Mouse (Mus musculus) thymus, postnatal 14 days (tissue): ENCODE measurements around the gene Prokr1.

Experiments
- DNase-seq: peaks from one replicate; pipeline ENCODE4 v3.0.0; 2021

Prokr1 gene

GRCm38 (mm10) chr6:87567686-87568593 lies 22.6 kb downstream of the Prokr1 start:
- DNase-seq, result no peak

- no peak for DNase-seq
These were observed 25.4 kb downstream of the Prokr1 start for GRCm38 (mm10) chr6:87565166-87565565.

GRCm38 (mm10) chr6:87564356-87564755 lies 26.2 kb downstream of the Prokr1 start:
- no peak for DNase-seq

DNA sequence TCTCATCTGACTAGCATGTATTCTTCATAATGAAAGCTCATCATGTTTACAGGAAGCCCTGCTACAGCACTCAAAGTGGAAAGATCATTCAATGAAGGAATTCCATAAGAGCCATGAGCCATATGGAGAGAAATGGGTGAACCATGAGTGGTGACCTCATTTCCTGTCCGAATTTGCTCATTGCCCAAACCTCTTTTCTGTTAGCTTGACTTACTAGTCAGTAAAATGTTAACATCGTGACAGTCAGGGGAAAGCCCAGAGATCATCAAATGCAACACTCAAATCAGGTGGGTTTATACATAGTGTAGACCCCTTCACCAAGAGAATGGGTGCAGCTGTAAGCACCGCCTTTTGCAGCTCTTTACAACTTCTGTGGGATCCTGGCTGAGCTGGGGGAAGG lies 36.8 kb downstream of the Prokr1 start:
- DNase-seq, result no peak

GRCm38 (mm10) chr6:87552054-87552807 lies 38.3 kb downstream of the Prokr1 start:
- DNase-seq, result peak; percentile 71

DNA sequence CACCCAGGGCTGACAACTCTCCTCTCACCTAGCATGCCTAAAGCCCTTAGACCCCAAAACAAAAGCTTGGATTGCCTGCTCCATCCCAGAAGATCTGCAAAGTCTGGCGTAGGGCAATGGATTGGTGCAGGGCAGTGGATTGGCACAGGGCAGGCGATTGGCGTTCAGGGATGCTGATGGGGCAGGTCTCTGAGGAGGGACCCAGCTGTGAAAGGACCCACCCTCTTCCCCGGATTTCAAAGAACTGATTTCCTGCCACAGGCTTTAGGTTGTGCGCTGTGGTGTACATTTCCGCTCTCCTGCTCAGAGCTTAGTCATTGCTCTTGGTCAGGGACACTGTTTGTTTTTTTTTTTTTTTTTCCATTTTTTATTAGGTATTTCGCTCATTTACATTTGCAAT lies 42.7 kb downstream of the Prokr1 start:
- peak; percentile 80 for DNase-seq

GRCm38 (mm10) chr6:87547431-87547830 lies 43.1 kb downstream of the Prokr1 start:
- no peak for DNase-seq

DNA sequence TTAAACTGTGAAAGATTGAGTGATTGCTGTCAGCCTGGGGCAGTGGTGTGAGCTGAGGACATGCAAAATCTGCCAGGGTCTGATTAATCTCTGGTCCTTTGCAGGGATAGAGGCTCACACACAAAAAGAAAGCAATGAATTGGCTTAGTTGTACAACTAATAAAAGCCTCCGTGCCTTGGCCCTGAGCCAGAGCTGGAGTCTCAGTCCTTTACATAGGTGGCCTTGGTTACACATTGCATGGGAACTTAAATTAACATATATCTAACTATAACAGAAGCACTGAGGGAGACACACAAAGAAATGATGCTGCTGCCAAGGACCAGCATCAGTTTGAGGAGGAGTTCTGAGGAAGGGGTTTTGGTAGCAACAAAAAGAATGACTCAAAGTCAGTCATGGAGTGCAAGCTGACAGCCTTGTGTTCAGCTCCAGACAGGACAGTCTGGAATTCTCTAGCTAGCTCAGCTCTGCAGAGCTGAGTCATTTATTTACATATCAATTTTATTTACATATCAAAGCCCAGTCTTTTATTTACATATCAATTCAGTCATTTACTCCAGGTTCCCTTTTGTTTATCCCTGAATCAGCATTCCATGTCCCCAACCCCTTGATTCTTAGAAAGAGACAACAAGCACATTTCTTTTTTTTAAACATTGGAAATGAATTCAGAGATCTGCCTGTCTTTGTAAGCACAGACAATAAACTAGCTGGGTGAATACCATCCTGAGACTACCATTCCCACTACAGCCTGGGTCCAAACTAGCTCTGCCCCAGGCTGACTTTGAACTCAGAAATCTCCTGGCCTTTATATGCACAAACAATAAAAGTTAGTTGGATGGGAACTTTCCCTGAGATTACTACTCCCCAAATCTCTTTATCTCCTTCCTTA lies 45.0 kb downstream of the Prokr1 start:
- DNase-seq, result no peak

- peak; percentile 90 for DNase-seq
These were observed 48.5 kb downstream of the Prokr1 start for GRCm38 (mm10) chr6:87542027-87542426.

DNA sequence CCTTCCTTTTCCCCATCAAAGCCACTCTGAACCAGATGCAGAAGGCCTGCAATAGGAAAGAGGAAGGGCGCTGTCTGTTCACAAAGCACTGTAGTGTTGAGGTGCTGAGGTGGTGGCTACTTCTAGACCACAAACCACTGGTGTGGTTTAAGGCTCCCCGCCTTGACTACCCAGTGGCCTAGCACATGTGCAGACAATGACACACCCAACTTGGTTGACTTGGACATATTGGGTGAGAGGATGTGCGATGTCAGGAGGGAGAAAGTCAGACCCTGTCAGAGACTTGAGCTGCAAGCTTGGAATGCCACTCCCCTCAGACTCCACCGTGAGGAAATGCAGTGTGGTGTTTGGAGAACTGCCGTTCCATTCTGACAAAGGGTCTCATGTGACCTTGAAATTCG lies 49.4 kb downstream of the Prokr1 start:
- peak; percentile 55 for DNase-seq

DNA sequence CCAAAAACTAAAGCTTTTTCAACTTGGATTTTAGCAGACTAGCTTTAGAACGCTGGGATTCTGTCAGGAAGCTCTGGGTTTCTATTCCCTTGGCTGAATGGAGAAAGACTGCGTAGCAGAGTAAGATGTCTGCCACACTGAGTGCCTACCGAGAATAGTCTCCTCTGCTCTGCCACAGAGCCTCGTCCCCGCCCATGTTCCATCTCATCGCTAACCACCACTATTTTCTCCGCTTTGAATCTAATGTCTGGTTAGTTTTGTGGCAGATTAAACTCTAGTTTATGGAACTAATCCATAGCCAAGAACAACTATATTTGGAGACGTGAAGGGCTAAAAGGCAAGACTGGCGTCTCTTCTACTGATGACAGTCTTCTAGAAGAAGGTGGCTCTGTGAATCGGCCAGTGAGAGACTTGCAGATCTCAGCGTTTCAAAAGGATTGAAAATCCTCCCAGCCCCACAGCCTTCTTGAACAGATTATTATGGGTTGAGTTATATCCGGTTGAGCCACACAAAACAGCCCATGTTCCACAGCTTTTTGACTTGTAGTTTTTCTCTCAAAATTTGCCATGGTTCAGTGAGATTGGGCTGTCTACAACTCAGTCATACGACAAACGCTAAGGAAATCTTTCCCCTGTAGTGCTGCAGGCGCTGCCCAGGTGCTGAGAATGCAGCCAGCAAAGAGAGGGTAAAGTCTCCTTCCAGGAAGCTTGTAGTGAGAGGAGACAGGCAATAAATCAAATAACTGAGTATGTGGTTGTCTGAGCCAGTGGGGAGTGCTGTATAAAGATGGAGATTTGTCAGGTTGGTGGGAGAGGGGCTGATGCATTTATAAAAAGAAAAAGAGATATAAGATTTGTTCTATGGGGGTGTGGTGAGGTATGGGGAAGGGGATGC lies 51.9 kb downstream of the Prokr1 start:
- DNase-seq, result no peak

- no peak for DNase-seq
These were observed 52.9 kb downstream of the Prokr1 start for GRCm38 (mm10) chr6:87537678-87538077.

GRCm38 (mm10) chr6:87536270-87536669 lies 54.3 kb downstream of the Prokr1 start:
- no peak for DNase-seq

- DNase-seq, result no peak
These were observed 54.9 kb downstream of the Prokr1 start for GRCm38 (mm10) chr6:87535651-87536050.

DNA sequence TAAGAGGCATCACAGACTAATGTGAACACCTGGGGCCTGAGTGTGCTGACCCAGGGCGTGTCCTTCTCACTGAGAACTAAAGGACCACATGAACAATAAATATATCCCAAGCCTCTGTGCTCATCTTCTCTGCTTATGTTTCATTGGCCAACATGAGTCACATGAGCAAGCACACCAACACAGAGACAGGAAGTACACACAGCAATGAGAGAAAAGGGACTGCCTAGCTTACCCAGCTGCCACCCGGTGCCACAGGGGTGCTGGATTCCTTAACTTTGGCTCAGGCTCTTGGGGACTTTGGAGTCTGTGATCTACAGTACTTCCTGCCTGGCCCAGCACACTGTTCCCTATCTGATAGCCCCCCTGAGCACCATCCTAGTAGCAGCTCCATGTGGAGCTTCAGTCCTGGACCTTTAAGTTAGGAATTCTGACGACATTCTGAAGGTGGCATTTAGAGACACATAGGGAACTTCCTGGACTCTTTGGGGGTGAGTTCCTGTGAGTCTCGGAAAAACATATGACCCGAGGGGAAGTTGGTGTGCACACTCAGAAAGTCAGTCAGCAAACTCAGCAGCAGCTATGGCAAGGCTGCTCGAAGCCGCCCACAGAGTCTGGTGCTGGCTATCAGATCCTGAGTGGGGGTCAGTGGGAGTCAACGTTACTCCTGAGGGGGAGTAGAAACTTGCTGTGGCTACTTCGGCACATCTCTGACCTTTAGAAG lies 55.5 kb downstream of the Prokr1 start:
- peak; percentile 62 for DNase-seq

DNA sequence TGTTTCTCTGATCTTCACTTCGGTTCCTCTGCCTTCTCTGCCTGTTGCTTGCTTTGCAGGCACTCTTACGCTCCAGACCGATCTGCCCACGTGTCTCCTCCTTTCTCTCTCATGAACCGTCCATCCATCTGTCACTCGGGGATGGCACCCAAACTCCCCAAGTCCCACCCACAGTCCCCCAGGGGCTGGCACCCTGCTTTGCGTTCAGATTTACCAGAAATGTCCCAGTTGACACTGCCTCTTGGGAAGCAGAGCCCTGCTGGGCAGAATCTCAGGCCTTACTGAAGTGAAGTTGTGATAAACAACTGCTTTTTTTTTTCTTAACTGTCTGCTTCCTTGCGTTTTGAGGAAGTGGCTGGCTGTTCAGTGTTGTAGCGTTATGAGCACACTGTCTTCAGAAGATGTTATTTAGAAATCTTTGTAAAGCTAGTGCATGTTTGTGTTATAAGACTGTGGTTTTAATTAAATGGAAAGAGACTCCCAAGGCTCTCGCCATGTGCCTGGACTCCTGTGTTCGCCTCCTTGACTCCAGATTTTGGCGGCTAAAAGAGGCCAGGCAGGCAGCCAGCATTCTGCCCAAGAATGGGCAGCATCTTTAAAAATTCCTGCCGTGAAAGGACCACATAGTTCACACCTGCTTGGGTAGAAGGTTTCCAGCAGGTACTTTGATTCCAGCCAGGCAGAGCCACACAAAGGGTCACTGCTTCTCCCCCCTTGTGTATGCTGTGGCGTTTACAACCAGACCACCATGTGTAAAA lies 57.4 kb downstream of the Prokr1 start, which contains the start of gene Arhgap25:
Gene Arhgap25 (minus strand): TSS at position 307 of the 758 bp plus-strand sequence.
- peak; percentile 73 for DNase-seq

- no peak for DNase-seq
These were observed 59.0 kb downstream of the Prokr1 start for GRCm38 (mm10) chr6:87531456-87532015.

DNA sequence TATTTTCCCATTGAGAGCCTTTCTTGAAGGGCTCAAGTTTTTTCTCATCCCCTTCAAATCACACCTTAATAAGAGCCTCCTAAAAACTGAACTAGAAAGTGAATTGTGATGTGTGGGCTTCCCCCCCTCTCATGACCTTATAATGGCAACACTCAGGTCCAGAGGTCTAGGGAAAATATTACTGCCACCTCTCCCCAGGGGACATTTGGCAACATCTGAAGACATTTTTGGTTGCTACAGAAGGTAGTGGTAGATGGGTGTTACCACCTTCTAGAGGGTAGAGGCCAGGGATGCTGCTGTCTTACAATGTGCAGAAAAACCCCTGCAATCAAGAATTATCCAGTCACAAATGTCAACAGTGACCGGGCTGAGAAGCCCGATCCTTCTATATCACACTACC lies 60.2 kb downstream of the Prokr1 start:
- DNase-seq, result no peak
